Mouse (Mus musculus) myocyte (in vitro differentiated cells): ENCODE data around the gene Olfr74. TPM values are rescaled to one million over a fixed set of nuclear protein-coding genes. Genes with fewer than 3 reads are reported as not detected.

ENCODE experiments used
- H3K27me3 ChIP-seq: one replicate; pipeline ENCODE4 v1.6.1; 2011; ENCODE audit not compliant: control insufficient read depth, insufficient read depth, insufficient read length
- H3K36me3 ChIP-seq: one replicate; pipeline ENCODE4 v1.6.1; 2011; ENCODE audit not compliant: control insufficient read depth, insufficient read depth
- H3K4me2 ChIP-seq: one replicate; pipeline ENCODE4 v1.6.1; 2011; ENCODE audit warnings: low read depth, control low read depth
- H3K4me3 ChIP-seq: one replicate; pipeline ENCODE4 v1.5.1; 2011; ENCODE audit warnings: mild to moderate bottlenecking, control low read depth, moderate library complexity
- H3K79me2 ChIP-seq: one replicate; pipeline ENCODE4 v1.6.1; 2011; ENCODE audit not compliant: control insufficient read depth, insufficient read depth
- H3ac ChIP-seq: one replicate; pipeline ENCODE4 v1.6.1; 2011; ENCODE audit not compliant: control insufficient read depth, insufficient read length
- CEBPB ChIP-seq: IDR thresholded peaks from 2 replicates; pipeline ENCODE4 v1.6.1; 2011; ENCODE audit warnings: mild to moderate bottlenecking, moderate library complexity; ENCODE audit not compliant: poor library complexity, insufficient read depth, severe bottlenecking
- E2F4 ChIP-seq: IDR thresholded peaks from one replicate; pipeline ENCODE4 v1.6.1; 2011; ENCODE audit warnings: mild to moderate bottlenecking, control low read depth, moderate library complexity; ENCODE audit not compliant: insufficient read depth
- MAX ChIP-seq: IDR thresholded peaks from one replicate; pipeline ENCODE4 v1.6.1; 2011; ENCODE audit warnings: low read depth, mild to moderate bottlenecking, control low read depth
- MYOD1 ChIP-seq, 3 experiments: IDR thresholded peaks; one replicate each; pipeline ENCODE4 v1.6.1; 2011; ENCODE audit warnings: control low read depth in 2 of 3, low read depth in 2 of 3, mild to moderate bottlenecking in 2 of 3, moderate library complexity in 1 of 3; ENCODE audit not compliant: insufficient read length in 2 of 3, control insufficient read depth in 1 of 3
- POLR2A ChIP-seq: IDR thresholded peaks from one replicate; pipeline ENCODE4 v1.6.1; 2011; ENCODE audit warnings: low read depth, mild to moderate bottlenecking, control low read depth, moderate library complexity; ENCODE audit not compliant: insufficient read length
- POLR2AphosphoS2 ChIP-seq: IDR thresholded peaks from one replicate; pipeline ENCODE4 v1.6.1; 2011; ENCODE audit warnings: low read depth, control low read depth; ENCODE audit not compliant: insufficient read length
- REST ChIP-seq: IDR thresholded peaks from one replicate; pipeline ENCODE4 v1.6.1; 2011; ENCODE audit warnings: mild to moderate bottlenecking, control low read depth, moderate library complexity; ENCODE audit not compliant: insufficient read depth, insufficient read length
- SRF ChIP-seq: IDR thresholded peaks from one replicate; pipeline ENCODE4 v1.6.1; 2011; ENCODE audit warnings: low read depth; ENCODE audit not compliant: control insufficient read depth, insufficient read length
- TCF12 ChIP-seq: IDR thresholded peaks from one replicate; pipeline ENCODE4 v1.6.1; 2011; ENCODE audit warnings: mild to moderate bottlenecking, control low read depth; ENCODE audit not compliant: poor library complexity, insufficient read depth, severe bottlenecking
- TCF3 ChIP-seq: IDR thresholded peaks from one replicate; pipeline ENCODE4 v1.6.1; 2011; ENCODE audit warnings: low read depth, control low read depth; ENCODE audit not compliant: insufficient read length
- polyA plus RNA-seq: library from polyadenylated mRNA; unstranded; fragments of >200 nt; fragmentation: generic; extraction: Trizol; gene quantifications from one replicate; pipeline ENCODE4 v1.2.1, GENCODE M21; 2012; ENCODE audit warnings: missing spikeins

The Olfr74 gene
- polyA plus RNA-seq, 1 experiment, result not detected

- Histone ChIP-seq H3ac (no peak within 1 kb of the TSS), H3K79me2 (no peaks in the 10 kb centered on the region), H3K36me3 (no peaks in the 10 kb centered on the region), H3K4me2 (no peak within 1 kb of the TSS), H3K4me3 (no peak within 1 kb of the TSS), H3K27me3 (no peaks in the 10 kb centered on the region)
- TF ChIP-seq E2F4 (no peak), TCF3 (no peak), REST (no peak), SRF (no peak), TCF12 (no peak), CEBPB (no peak), MYOD1 (IDR thresholded peaks at IDR 0.05; ENCODE audit: control insufficient read depth in 1 of 3, insufficient read length in 2 of 3, low read depth in 2 of 3) (no peak), POLR2A (no peak), POLR2AphosphoS2 (no peak), MAX (no peak)
Measured at GRCm38 (mm10) chr2:87953000-87953399, 21.5 kb downstream of the Olfr74 start, which contains the start of gene Olfr1156. Gene Olfr1156 (minus strand): TSS chr2:87953100.

DNA sequence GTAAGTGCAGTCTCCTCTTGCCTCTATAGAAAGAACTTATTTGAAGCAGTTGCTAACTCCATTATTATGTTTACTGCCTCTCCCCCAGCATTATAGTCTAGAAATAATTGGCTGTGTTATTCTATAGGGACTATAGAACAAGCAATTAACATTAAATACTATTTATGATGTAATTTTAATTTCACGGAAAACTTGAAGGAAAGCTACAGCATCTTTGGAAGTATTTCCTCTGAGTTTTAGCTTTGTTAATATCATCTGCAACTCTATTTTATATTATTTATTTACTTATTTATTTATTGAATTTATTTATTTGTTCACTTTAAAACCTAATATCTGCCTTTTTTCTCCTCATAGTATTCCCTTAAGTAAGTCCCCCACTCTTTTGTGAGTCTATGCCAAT is 29.4 kb downstream of the Olfr74 start, which contains the start of gene Olfr1155:
Gene Olfr1155 (minus strand): TSS at position 101 of the 400 bp plus-strand sequence.
- H3K27me3 ChIP-seq, result no peaks in the 10 kb centered on the region
- no peak within 1 kb of the TSS for H3K4me3 ChIP-seq
- H3K36me3 ChIP-seq, result no peaks in the 10 kb centered on the region
- H3K4me2 ChIP-seq, result no peak within 1 kb of the TSS
- H3K79me2 ChIP-seq, result no peaks in the 10 kb centered on the region
- TF ChIP-seq CEBPB, result no peak
- no peak within 1 kb of the TSS for H3ac ChIP-seq

Other genes with a start within 250 kb of the Olfr74 start
- gene Olfr1138, start 234.7 kb downstream of the Olfr74 start, polyA plus RNA-seq, result not detected
- gene Olfr1140, start 230.9 kb downstream of the Olfr74 start, polyA plus RNA-seq, result not detected
- gene Olfr1141, start 220.7 kb downstream of the Olfr74 start, polyA plus RNA-seq, result not detected
- gene Olfr152, start 195.2 kb downstream of the Olfr74 start, polyA plus RNA-seq, result not detected
- gene Olfr1143, start 174.1 kb downstream of the Olfr74 start, polyA plus RNA-seq, result not detected
- not detected for gene Olfr1145, start 164.8 kb downstream of the Olfr74 start, polyA plus RNA-seq
- not detected for gene Olfr1148, start 144.1 kb downstream of the Olfr74 start, polyA plus RNA-seq
- not detected for gene Olfr1150-ps1, start 130.7 kb downstream of the Olfr74 start, polyA plus RNA-seq
- gene Olfr1151, start 118.8 kb downstream of the Olfr74 start, polyA plus RNA-seq, result not detected
- gene Olfr1152, start 108.2 kb downstream of the Olfr74 start, polyA plus RNA-seq, result not detected
- gene Olfr1153, start 79.7 kb downstream of the Olfr74 start, polyA plus RNA-seq, result not detected
- not detected for gene Olfr1154, start 69.5 kb downstream of the Olfr74 start, polyA plus RNA-seq
- not detected for gene Olfr1155, start 29.5 kb downstream of the Olfr74 start, polyA plus RNA-seq
- gene Olfr1156, start 21.6 kb downstream of the Olfr74 start, polyA plus RNA-seq, result not detected
- not detected for gene Olfr1157, start 6.4 kb downstream of the Olfr74 start, polyA plus RNA-seq
- gene Olfr1158, start 15.4 kb upstream of the Olfr74 start, polyA plus RNA-seq, result not detected
- not detected for gene Olfr1160, start 33.6 kb upstream of the Olfr74 start, polyA plus RNA-seq
- gene Olfr1161, start 48.1 kb upstream of the Olfr74 start, polyA plus RNA-seq, result not detected
- gene Olfr73, start 63.0 kb upstream of the Olfr74 start, polyA plus RNA-seq, result not detected
- not detected for gene Olfr1162, start 76.5 kb upstream of the Olfr74 start, polyA plus RNA-seq
- not detected for gene Olfr1163, start 97.2 kb upstream of the Olfr74 start, polyA plus RNA-seq
- gene Olfr1164, start 119.3 kb upstream of the Olfr74 start, polyA plus RNA-seq, result not detected
- not detected for gene Olfr1166, start 153.6 kb upstream of the Olfr74 start, polyA plus RNA-seq
- not detected for gene Olfr1167, start 180.5 kb upstream of the Olfr74 start, polyA plus RNA-seq
- gene Olfr1168, start 207.2 kb upstream of the Olfr74 start, polyA plus RNA-seq, result not detected